Mouse (Mus musculus) heart, postnatal 36 days (tissue): ENCODE measurements around the gene Phf19. TPM values are rescaled to one million over a fixed set of nuclear protein-coding genes. Genes with fewer than 3 reads are reported as not detected.

Experiments used
- DNase-seq, 2 experiments: peaks; one replicate each; pipeline ENCODE4 v3.0.0; 2021 to 2022
- intact Hi-C: fragments of 180-260 bp; cut with DNase I; formaldehyde crosslinking; loops from one replicate; pipeline ENCODE4 v1.15.1; 2025
- total RNA-seq, 2 experiments: library from RNA; stranded (reverse); gene quantifications; 2 replicates each; pipeline ENCODE4 v1.2.3; 2021

The Phf19 gene
- total RNA-seq, 2 experiments from 2014 or later, result 0.78 to 0.98 TPM

DNA sequence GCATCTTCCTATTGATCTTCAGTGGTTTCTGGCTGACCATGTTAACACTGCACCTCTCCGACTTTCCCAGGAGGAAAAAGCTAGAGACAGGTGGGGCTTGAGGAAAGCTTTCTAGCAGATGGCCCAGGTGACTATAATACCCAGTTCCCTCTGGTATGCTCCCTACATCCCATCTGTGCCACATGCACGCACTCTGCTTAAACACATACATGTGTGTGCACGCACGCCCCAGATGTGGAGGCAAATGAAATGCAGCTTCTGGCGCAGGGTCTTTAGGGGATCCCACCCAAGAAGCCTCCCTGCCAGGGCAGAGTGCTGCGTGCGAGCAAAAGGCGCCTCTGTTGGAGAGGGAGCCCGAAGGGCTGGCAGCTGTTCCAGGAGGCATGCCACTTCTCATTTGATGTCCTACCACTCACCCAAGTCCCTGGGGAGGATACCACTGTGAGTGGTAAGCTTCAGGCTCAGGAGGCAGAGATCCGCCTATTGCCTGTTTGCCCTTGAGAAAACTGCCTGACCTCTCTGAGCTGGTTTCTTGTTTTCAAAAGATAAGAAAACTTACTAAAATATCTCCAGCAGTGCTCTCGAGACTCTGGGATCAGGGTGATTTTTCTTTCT is 27.3 kb upstream of the Phf19 start:
- intact Hi-C loops, result no loop called here
- no peak for DNase-seq

DNA sequence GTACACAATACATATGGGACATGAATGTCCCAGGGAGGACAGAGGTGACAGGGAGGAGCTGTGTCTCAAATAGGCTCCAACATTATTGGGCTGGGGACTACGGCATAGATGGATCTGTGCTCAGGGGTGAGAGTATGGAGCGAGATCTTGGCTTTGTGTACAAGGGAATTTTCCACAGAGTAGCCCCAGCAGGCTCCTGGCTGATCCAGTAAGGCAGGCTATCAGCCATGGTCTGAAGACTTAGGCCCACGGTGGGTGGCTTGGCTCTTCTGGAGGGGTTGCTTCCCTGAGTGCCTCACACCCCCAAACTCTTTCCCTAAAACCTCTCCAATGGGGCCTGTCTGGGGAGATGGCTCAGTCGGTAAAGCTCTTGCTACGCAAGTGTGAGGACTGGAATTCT is 26.4 kb upstream of the Phf19 start:
- DNase-seq, result no peak
- intact Hi-C loops, result no loop called here

DNA sequence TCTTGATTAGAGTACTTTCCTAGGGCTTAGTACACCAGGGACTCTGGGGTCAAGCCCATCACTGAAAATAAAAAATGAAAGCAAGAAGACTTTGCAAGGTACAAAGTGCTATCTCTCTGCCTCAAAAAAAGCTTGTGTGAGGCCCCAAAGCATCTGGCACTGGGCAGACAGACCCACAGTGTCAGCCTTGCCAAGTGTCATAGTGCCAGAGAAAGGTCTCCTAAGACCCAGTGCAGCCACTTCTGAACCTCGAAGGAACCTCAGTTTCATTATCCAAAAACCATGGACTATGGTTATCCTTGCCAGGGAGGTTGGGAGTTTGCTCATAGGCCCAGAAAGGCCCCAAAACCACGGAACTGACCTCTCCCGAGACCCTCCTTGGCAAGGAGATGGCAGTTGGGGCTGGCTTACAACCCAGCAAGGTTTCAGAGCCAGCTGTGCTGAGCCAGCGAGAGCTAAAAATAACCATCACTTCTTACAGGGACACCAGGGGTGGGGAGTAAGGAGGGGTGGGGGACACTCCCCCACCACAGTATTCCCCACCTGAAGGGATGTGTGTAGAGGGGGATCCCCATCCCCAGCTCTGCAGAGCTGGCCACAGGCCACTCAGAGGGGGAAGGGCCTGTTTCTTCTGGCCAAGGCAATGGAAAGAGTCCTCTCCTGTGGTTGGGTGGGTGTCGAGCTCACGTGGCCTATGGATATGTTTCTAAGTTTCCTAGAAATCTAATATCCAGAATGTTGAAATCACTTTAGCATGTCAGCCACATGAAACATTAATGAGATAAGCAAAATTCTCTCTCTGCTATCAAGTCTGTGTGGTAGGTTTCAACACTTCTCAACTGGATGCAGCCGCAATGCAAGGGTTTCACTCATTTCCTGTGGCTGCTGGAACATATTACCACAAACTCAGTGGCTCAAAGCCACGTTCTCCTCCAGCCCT is 24.7 kb upstream of the Phf19 start:
- peak; percentile 31 to 40 for DNase-seq
- intact Hi-C loops, result no loop called here

DNA sequence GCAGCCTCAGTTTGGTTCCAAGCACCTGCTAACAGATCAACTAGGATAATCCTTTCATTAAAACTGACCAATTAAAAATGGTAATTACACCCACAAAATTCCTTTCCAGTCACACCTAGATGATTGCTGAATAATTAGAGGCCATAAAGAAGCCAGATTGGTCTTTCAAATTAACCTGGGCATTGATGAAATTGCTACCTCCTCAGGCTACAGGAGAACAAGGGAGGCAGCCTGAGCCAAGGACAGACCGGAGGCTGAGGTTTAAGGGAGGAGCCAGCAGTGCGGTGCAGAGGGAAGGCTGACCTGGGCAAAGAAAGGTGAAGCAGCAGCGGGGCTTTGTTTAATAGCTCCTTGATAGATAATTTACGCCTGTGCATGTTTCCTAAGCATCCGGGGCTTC is 23.6 kb upstream of the Phf19 start:
- intact Hi-C loops, result no loop called here
- DNase-seq, result no peak

DNA sequence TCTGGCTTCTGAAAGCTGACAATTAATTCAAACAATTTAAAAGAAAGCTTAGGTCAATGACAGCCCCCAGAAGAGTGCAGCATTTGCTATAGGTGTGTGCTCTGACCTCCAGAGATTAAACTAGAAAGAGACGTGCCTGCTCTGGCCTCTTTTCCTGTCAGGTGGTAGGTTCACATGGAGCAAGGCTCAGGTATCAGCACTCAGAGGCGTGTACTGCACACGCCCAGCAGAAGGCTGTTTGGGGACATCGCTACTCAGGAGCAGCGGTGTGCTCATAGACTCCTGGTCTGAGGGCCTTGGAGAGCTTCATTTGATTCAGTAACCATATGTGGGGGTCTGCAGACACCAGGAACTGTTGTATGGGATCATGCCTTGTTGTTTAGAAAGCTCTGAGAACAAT is 13.5 kb upstream of the Phf19 start:
- no peak for DNase-seq
- intact Hi-C loops, result no loop called here

DNA sequence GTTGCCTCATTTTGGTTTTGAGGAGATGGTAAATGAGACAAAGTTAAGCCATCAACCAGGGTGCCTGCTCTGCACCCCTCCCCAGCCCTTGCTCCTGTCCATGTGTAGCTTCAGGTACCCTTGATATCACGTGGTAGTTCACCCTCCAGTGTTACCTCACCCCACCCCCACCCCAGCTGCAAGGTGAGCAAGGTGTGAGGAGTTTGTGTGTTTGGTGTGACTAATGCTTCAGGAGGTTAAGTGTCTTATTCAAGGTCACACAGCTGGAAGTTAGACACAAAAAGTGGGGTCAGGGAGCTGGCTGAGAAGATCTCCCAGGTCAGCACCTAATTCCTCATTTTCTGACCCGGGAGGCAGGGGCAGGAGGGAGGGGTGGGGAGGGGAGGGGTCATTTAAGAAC is 8.9 kb upstream of the Phf19 start:
- DNase-seq, result no peak
- intact Hi-C loops, result no loop called here

DNA sequence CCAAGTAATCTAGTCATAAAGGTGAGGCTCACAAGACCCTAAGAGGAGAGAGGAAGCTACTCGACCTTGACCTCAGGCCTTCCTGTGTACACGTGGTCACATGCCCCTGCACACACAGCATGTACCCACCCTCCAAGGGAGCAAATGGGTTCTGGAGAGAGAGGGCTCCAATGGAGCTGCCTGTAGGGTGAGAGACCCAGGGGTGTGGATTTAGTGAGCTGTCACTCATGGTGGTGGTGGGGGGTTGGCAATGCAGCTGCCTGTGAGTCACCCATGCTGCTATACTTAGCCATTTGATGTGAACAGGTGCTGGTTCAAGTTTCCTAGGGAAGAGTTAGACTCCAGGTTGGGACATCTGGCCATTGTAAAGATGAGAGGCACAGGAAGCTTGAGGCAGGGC is 6.3 kb upstream of the Phf19 start:
- intact Hi-C loops, result no loop called here
- no peak for DNase-seq

DNA sequence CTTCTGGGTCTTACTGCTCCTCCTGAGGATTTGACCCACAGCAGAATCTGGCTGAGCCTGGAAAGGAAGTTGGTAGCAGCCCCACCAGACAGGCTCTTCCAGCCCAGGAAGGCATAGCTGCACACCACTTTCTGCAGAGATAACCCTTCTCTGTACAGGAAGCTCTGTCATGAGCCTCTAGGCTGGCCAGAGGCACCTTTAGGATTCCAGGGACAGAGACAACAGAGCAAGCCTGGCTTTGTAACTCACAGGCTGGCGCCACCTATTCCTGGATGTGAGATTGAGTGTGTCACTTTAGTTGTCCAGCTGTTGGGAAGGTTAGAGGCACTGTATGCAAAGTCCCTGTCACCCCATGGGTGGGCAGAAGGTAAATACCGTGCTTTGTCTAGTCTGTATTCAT is 1.3 kb upstream of the Phf19 start:
- intact Hi-C loops, result no loop called here
- no peak for DNase-seq

DNA sequence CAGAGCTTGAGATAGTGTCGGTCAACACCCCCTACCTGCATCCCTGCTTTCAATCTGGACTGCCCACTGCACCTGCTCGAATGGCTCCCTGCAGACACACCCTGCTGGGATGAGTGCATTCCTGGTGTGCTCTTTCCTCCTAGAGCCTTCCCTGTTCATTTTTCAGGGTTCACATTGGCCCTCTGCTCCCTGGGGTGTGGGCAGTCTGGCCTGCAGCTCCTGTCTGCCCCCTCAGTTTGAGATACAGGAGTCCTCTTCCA is 927 bp upstream of the Phf19 start:
- DNase-seq, result no peak
- intact Hi-C loops, result no loop called here

DNA sequence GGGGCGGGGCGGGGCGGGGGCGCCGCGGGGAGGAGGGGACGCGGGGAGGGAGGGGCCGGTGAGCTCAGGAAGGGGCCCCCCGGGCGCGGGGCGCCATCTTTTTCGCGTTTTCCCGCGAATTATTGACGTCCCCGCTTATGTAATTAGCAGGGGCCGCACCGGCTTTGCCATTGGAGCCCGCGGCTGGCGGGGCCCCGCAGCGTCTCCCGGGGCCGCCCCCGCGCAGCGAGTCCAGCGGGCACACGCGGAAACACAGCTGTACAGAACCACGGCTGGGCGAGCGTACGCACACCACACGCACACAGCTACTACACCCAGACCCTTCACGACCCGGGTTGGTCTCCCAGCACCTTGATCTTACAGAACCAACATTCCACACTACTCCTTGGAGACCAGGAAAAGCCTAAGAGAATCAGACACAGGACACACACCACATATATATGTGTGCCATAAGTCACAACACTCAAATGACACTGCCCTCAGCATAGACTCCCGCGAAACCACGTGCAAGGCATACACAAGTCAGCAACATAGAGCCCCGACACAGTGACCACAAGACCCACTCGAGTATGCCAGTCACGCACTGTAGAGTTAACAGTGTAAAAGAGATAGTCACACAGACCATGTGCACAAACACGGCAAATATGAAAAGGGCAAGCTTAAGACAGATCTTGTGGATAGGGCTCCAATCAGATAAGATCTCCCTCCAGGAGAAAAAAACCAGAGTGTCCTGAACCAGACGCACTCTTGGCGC is 420 bp upstream of the Phf19 start:
- intact Hi-C loops, result no loop called here
- DNase-seq, result peak; percentile 49 to 61

DNA sequence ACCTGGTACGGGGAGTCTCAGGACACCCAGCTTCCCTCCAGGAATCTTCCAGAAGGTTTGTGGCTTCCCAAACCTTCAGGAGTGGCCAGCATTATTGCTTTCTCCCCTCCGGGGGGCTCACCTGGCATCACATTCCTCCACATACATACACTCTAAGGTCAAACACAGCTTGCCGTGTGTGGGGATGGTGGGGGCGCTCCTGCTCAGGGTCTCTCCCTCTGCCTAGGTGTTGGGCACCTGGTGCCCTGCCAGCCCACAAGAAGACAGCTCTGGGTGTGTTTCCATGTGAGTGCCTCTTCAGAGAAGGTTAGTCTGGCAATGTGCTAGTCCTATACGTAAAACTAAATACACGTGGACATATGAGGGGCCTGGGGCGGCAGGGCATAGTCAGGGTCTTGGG is 1.2 kb downstream of the Phf19 start:
- intact Hi-C loops, result loop anchor here (2.0 kb wide), 1 partner anchor 58 kb away; no protein-coding TSS in a partner anchor
- DNase-seq, result no peak

DNA sequence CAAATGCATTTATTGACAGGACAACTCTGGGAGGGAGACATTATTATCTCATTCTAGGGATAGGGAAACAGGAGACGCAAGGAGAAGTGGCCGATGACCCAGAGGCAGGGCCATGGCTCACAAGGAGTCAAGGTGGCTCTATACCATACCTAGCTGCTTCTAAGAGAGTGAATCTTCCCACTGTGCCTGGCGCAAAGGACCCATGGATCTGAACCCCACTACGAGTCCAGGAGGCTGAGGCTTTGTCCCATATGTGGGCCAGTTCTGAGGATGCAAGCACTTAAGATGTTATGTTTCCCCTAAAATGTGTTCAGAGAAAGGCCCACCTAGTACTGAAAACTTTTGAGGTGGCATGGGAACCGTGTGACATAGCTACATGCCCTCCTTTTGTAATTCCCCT is 2.0 kb downstream of the Phf19 start:
- DNase-seq, result no peak
- intact Hi-C loops, result loop anchor here (2.0 kb wide), 1 partner anchor 59 kb away; no protein-coding TSS in a partner anchor

DNA sequence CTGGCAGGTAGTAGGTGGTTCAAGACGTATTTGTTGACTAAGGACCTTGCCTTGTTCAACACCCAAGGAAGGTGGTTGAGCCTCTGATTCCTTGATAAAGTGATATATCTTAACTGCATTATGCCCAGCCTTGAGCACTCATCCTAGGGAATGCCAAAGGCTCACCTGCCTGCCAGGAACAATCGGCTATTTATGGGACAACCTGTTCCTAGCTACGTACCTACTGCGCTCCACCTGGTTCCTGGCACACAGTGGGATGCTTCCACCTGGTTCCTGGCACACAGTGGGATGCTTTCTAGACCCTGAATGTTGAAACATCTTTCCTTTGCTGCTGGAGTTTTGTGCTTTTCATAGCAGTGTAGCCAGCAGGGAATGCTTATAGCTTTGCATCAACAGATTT is 4.1 kb downstream of the Phf19 start:
- no peak for DNase-seq
- intact Hi-C loops, result no loop called here

DNA sequence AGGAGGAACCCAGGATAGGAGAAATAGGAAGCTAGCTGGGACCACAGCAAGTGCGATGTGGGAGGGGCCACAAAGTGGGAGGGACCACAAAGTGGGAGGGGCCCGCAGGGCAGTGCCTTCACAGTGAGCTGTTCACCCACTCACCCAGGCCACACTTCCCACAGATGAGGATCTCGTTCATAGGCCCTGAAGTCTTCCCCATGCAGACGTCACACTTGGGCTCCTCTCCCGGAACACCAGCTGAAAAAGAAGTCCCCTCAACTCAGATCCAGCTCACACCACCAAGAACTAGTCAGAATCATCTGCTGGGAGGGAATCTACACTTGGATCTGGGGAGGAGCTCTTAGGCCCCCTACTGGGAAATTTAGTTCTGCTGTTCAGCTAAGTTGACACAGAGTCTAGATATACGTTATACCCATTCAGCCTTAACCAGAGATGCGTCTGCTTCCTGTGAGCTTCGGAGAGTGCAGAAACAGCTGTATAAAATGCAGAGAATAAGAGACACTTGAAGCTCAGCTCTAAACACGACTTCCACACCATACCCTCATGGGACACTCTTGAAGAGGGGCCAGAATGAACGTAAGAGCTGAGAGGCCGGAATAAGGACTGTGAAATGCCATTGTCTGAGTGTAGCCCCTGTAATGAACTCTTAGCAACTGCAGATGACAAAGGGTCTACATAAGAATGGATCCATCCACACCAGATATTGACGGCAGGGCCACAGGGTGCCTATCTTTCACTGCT is 6.8 kb downstream of the Phf19 start:
- DNase-seq, result peak; percentile 60 to 63
- intact Hi-C loops, result loop anchor here (2.0 kb wide), 1 partner anchor 36 kb away; no protein-coding TSS in a partner anchor

DNA sequence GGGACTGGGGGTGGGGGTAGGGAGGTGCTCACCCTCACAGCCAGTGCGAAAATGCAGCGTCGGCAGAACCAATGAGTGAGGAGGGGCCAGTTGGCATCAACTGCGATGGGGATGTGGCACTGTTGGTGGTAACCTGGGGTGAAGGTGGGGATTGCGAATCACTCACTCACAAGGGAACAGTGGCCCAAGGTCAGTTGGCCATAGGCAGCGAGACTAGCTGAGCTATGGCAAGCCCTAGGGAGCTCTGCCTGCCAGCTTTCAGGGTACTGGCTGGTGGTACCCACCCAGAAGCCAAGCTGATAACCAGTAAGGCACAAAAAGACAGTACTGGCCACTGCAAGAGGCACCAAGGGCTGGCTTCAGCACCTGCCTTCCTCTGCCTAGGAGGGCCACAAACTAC is 7.4 kb downstream of the Phf19 start:
- no peak for DNase-seq
- intact Hi-C loops, result loop anchor here (2.0 kb wide), 1 partner anchor 36 kb away; no protein-coding TSS in a partner anchor

DNA sequence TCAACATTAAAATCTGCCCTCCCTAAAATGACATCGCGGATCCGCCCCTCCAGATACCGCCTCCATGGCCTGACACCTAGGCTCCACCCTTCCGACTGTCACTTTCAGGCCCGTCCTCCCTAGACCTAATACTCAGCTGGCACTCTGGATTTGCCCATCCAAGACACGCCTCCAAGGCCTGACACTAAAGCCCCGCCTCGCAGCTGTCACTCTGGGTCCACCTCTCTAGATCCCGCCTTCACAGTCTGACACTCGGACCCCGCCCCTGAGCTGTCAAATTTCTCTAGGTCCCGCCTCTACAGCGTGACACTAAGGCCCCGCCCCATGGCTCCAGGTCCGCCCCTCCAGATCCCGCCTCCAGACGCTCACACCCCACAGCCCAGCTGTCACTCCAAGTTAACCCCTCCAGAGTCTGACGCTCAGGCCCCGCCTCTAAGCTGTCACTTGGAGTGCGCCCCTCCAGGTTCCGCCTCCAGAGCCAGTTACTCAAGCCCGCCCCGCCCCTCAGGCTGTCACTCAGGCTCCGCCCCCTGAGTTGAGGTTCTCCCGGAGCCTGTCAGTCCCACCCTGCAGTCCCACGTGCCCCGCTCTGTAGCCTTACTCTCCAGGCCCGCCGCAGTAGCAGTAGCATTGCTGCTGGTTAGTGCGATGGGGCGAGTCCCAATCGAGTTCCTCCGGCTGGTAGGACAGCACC is 8.8 kb downstream of the Phf19 start:
- intact Hi-C loops, result loop anchor here (5.0 kb wide), 2 partner anchors 67 to 78 kb away; partner anchors contain the start of gene Fbxw2
- DNase-seq, result peak; percentile 96 to 98

DNA sequence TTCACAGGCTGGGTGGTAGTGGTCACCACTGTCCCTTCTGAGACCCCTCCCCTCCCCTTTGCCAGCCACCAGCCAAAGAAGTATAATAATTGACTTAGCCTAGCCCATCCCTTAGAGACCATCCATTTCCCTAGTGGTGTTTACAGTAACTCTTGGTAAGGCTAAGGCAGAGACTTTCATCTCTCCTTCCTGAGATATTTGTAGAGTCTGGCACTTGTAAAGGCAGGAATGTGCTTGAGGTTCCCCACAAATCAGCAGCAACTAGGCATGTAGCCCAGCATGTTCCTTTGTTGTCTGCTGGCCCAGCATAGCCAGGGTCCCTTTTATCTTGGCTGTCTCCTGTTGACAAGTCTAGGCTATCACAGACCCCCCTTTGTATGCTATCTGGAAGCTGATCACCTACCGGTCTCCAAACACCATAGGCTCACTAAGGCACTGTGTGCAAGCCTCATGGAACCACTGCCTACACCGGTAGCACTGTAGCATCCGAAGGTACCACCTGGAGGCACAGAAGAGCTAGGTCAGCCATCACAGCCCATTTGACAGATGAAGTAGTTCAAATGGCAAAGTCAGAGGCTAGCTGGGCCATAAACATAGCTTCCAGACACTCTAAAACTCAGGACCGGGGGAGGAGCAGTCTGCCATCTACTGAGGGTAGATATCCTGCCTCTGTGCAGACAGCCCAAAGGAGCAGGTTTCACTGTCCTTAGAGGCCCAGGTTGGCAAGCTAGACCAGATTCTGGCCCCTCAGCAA is 10.0 kb downstream of the Phf19 start:
- DNase-seq, result no peak
- intact Hi-C loops, result loop anchor here (5.0 kb wide), 2 partner anchors 68 to 77 kb away; partner anchors contain the start of gene Fbxw2

DNA sequence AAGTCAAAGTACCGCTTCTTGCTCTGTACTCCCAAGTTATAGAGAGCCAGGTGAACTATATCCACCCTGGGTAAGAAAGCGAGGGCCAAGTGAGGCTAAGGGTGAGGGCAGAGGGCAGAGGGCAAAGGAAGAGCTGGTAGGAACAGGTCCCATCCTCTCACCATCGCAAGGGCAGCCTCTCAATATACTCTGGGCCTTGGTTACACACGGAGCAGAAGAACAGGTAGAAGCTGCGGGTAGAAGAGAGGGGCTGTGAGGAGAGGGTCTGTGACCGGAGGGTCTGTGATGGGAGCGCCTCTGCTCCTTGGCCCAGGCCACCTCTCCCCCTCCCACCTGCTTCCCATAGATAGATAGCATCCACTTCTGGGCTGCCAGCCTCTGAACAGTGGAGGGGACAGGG is 10.6 kb downstream of the Phf19 start:
- intact Hi-C loops, result loop anchor here (5.0 kb wide), 2 partner anchors 69 to 76 kb away; partner anchors contain the start of gene Fbxw2
- DNase-seq, result no peak

DNA sequence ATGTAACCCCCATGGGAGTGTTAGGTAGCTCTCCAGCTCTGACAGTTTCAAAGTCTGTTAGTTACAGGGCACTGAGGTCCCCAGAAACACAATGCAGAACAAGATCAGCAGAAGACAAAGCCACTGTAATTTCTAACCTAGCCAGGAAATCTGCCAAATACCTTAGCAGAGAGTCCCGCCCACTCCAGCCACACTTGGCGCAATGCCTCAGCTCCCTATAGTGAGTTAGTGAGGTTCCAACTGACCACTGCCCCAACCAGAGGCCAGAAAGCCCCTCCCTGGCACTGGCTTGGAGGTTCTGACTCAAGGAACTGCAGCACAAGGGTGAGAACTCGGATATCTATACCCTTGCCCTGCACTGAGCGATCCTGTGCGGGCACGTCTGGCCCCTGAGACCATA is 11.1 kb downstream of the Phf19 start:
- DNase-seq, result no peak
- intact Hi-C loops, result loop anchor here (5.0 kb wide), 2 partner anchors 70 to 75 kb away; partner anchors contain the start of gene Fbxw2
